ENCODE assay signal across 7 mouse cellular contexts in the genomic region with DNA sequence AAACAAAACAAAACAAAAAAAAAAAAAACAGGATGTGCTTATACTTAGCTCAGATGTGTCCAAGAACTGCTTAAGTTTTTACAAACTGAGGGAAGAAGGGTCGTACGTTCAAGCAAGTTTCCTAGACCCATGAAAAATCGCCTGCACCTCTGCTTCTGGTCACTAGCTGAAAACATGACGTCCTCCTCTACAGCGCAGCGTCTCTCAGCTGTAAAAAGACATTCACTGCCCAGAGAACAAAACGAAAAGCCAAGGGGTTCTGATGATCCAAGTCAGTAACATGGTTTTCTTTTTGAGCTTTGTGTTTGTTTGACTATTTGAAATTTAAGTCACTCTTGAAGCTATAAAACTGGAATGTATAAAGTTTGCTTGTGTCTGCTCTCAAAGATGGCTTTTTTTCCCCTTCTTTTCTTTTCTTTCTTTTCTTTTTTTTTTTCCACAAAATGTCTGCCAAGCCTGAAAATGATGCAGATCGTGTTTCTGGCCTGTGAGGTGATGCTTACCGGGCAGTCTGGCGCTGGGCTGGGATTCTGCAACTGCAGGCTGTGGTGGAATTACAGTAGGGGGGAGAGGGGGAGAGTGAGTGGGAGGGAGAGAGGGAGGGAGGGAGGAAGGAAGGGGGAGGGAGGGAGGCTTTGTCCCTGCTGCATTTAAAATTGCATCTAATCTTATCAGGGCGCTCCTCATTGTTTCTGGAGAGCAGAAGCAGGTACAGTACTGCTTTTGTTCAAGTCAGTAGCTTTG.
DNase-seq lines count a peak whose midpoint lies in the region; ATAC-seq lines count a peak whose summit lies in the region.

No protein-coding gene starts in this region.

- H3K27ac ChIP-seq in forebrain, embryonic 12.5 days: no peak overlapping the region
- H3K27ac ChIP-seq in liver, embryonic 11.5 days (ENCODE audit: low read depth, low read length): no peak overlapping the region

- no peaks in the 10 kb centered on the region for H3K9me3 ChIP-seq in forebrain, embryonic 12.5 days
- H3K9me3 ChIP-seq in liver, embryonic 11.5 days (ENCODE audit: control insufficient read depth, low read length): no peaks in the 10 kb centered on the region

- WGBS in forebrain, embryonic 12.5 days: 3% methylated on average over 11 of the region's 11 CpGs
- 10% methylated on average over 11 of the region's 11 CpGs for WGBS in liver, embryonic 11.5 days

- H3K4me3 ChIP-seq in forebrain, embryonic 12.5 days (replicated peaks): peak overlapping the region; percentile 13; the same call in 1 of the 2 replicates
- no peak overlapping the region for H3K4me3 ChIP-seq in liver, embryonic 11.5 days (ENCODE audit: low read depth, low read length)

- no peak overlapping the region for H3K9ac ChIP-seq in forebrain, embryonic 12.5 days
- H3K9ac ChIP-seq in liver, embryonic 11.5 days (ENCODE audit: low read depth, low read length): no peak overlapping the region

- H3K27me3 ChIP-seq in forebrain, embryonic 12.5 days: 0 out of 2 replicates have a peak, but pooled peaks cover 3% of the 10 kb centered on the region
- H3K27me3 ChIP-seq in liver, embryonic 11.5 days (replicated peaks; ENCODE audit: control insufficient read depth, insufficient read depth, low read length): no peaks in the 10 kb centered on the region

- ATAC-seq in forebrain, embryonic 12.5 days (ENCODE audit: low FRiP score): peak; percentile 83
- ATAC-seq in liver, embryonic 11.5 days (replicated peaks; ENCODE audit: low FRiP score): no peak; the same call in 1 of the 2 replicates

- DNase-seq in lung, postnatal 10 days: peak; percentile 8
- no peak for DNase-seq in lung, postnatal 14 days
- DNase-seq in liver, embryonic 11.5 days (ENCODE audit: low spot score): no peak
- DNase-seq in layer of hippocampus, adult 9-11 months: no peak
- DNase-seq in layer of hippocampus, adult 9-10 months (ENCODE audit: low spot score): no peak
- no peak for DNase-seq in natural killer cell, adult 2 months (ENCODE audit: low spot score in 2 of 2)

- H3K4me1 ChIP-seq in forebrain, embryonic 12.5 days: peaks cover 4% of the 10 kb centered on the region
- no peaks in the 10 kb centered on the region for H3K4me1 ChIP-seq in liver, embryonic 11.5 days (replicated peaks; ENCODE audit: control insufficient read depth, insufficient read depth, low read length)

- H3K36me3 ChIP-seq in forebrain, embryonic 12.5 days (replicated peaks): no peaks in the 10 kb centered on the region
- H3K36me3 ChIP-seq in liver, embryonic 11.5 days (ENCODE audit: control insufficient read depth, insufficient read depth, low read length): no peaks in the 10 kb centered on the region

- H3K4me2 ChIP-seq in forebrain, embryonic 12.5 days: peak overlapping the region; percentile 39
- peak overlapping the region; percentile 49 for H3K4me2 ChIP-seq in liver, embryonic 11.5 days
